Mouse (Mus musculus) hindbrain, embryonic 15.5 days (tissue): Measurements from ENCODE around the gene 1700031F05Rik. TPM values are rescaled to one million over a fixed set of nuclear protein-coding genes. Genes with fewer than 3 reads are reported as not detected.
"Not testable (repeated sequence)": the region's sequence is repeated elsewhere in the genome, so short reads cannot be mapped to it uniquely, and the experiment has no call there.

Experiments used
- ATAC-seq: fragments of 200-750 bp; cut with Nextera tagmentation; 2 replicates; pipeline ENCODE4 v1.8.0; 2017; ENCODE audit warnings: low read depth, moderate number of reproducible peaks, moderate TSS enrichment; ENCODE audit not compliant: low FRiP score
- H3K27ac ChIP-seq: fragments of 300-500 bp; sonication (generic); replicated peaks from 2 replicates; pipeline ENCODE4 v1.5.1; 2015; ENCODE audit warnings: mild to moderate bottlenecking, inconsistent platforms
- H3K27me3 ChIP-seq: fragments of 300-500 bp; sonication (generic); 2 replicates; pipeline ENCODE4 v1.6.1; 2015; ENCODE audit warnings: control low read depth, inconsistent platforms
- H3K36me3 ChIP-seq: fragments of 300-500 bp; sonication (generic); 2 replicates; pipeline ENCODE4 v1.6.1; 2015; ENCODE audit warnings: control low read depth, inconsistent platforms
- H3K4me1 ChIP-seq: fragments of 300-500 bp; sonication (generic); replicated peaks from 2 replicates; pipeline ENCODE4 v1.6.1; 2015; ENCODE audit warnings: control low read depth, inconsistent platforms
- H3K4me2 ChIP-seq: fragments of 300-500 bp; sonication (generic); 2 replicates; pipeline ENCODE4 v1.6.1; 2015; ENCODE audit warnings: moderate library complexity, mild to moderate bottlenecking, inconsistent platforms
- H3K4me3 ChIP-seq: fragments of 300-500 bp; sonication (generic); 2 replicates; pipeline ENCODE4 v1.5.1; 2015; ENCODE audit warnings: mild to moderate bottlenecking, inconsistent platforms
- H3K9ac ChIP-seq: fragments of 300-500 bp; sonication (generic); 2 replicates; pipeline ENCODE4 v1.6.1; 2015; ENCODE audit warnings: inconsistent platforms
- H3K9me3 ChIP-seq: fragments of 300-500 bp; sonication (generic); 2 replicates; pipeline ENCODE4 v1.6.1; 2016; ENCODE audit warnings: control low read depth, inconsistent platforms
- WGBS: fragments of 180-500 bp; shearing (Covaris S2); methylation state at CpG from one replicate; pipeline ENCODE4 v1.1.7; 2015; 5-methylcytosine and 5-hydroxymethylcytosine counted together
- polyA plus RNA-seq: library from polyadenylated mRNA; unstranded; fragments of >200 nt; fragmentation: Nextera tagmentation; extraction: Ambion mirVana; gene quantifications from 2 replicates; pipeline ENCODE4 v1.2.1, GENCODE M21; 2015

1700031F05Rik gene
- polyA plus RNA-seq: not detected in 2 replicates

DNA sequence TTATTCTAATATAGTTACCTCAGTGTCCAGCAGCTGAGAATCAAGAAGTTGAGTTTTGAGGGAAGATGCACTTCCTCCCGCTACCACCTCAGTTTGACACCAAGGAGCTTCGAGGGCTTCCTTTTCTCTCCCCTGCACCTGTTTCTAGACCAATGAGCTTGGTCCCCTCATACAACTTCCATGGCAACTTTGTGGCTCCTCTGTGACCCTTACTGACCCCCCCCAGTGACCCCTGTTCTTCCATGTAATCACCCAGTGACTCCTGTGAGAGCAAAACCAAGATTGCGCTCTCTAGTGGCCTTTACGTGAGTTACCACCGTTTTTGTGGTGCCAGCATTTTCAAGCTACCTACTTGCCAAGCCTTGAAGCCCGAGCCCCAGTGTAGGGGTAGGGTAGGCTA lies at the start of gene 1700031F05Rik:
TSS of gene 1700031F05Rik (minus strand) at position 101 of the 400 bp plus-strand sequence.
- Histone ChIP-seq H3K9ac (no peak within 1 kb of the TSS), H3K27ac (no peak within 1 kb of the TSS), H3K4me3 (no peak within 1 kb of the TSS), H3K9me3 (no peaks in the 10 kb centered on the region), H3K36me3 (no peaks in the 10 kb centered on the region), H3K4me2 (no peak within 1 kb of the TSS), H3K4me1 (no peaks in the 10 kb centered on the region), H3K27me3 (no peaks in the 10 kb centered on the region)
- WGBS: 90% methylated on average over 6 of the region's 6 CpGs
- ATAC-seq: no peak

- H3K27me3 ChIP-seq, H3K9me3 ChIP-seq, H3K36me3 ChIP-seq, ATAC-seq, H3K4me1 ChIP-seq, H3K27ac ChIP-seq, H3K4me3 ChIP-seq, H3K4me2 ChIP-seq, H3K9ac ChIP-seq: not testable (repeated sequence)
- WGBS: 71% methylated on average over 1 of the region's 1 CpGs
Observed at GRCm38 (mm10) chrX:102914823-102915222, 47.1 kb upstream of the 1700031F05Rik start.

- H3K27me3 ChIP-seq, H3K9ac ChIP-seq, H3K27ac ChIP-seq, ATAC-seq, H3K4me3 ChIP-seq, H3K4me1 ChIP-seq, H3K36me3 ChIP-seq, H3K9me3 ChIP-seq, H3K4me2 ChIP-seq: not testable (repeated sequence)
- WGBS: 87% methylated on average over 8 of the region's 9 CpGs
Observed at GRCm38 (mm10) chrX:102908587-102908986, 40.8 kb upstream of the 1700031F05Rik start, which contains the start of the genes Dmrtc1a and 1700011M02Rik. Gene Dmrtc1a, minus strand, starts transcription at chrX:102908687. Gene 1700011M02Rik, plus strand, starts transcription at chrX:102908905.

- WGBS: 100% methylated on average over 1 of the region's 13 CpGs
- not testable (repeated sequence) for ATAC-seq
Observed at GRCm38 (mm10) chrX:102854516-102854915, 13.3 kb downstream of the 1700031F05Rik start, which contains the start of gene Dmrtc1c2. Gene Dmrtc1c2, minus strand, starts transcription at chrX:102854616.

DNA sequence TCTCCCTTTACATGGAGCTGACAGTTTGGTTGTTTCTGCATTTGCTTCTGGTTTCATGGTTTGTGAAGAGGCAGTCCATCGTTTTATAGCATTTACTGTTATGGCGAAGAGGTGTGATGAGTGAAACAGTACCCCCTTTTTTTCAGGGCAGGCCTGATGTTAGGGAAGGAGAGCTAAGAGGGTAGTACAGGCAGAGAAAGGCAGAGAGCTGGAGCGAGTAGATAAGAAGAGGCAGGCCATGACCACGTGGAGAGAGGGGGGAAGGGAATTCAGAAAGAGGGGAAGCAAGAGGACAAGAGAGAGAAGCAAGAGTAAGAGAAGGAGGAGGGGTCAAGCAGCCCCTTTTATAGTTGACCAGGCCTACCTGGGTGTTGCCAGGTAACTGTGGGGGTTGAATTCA lies 55.5 kb downstream of the 1700031F05Rik start:
- Histone ChIP-seq H3K9ac (no peak overlapping the region), H3K27ac (no peak overlapping the region)
- WGBS: 75% methylated on average over 4 of the region's 4 CpGs

More at GRCm38 (mm10) chrX:102854516-102854915, 13.3 kb downstream of the 1700031F05Rik start, which contains the start of gene Dmrtc1c2:
- H3K27ac ChIP-seq, H3K4me1 ChIP-seq, H3K9me3 ChIP-seq, H3K9ac ChIP-seq, H3K36me3 ChIP-seq, H3K4me3 ChIP-seq, H3K27me3 ChIP-seq, H3K4me2 ChIP-seq: not testable (repeated sequence)

More for the DNA sequence above, 55.5 kb downstream of the 1700031F05Rik start:
- Histone ChIP-seq H3K9me3 (no peaks in the 10 kb centered on the region), H3K4me2 (no peak overlapping the region), H3K4me1 (no peaks in the 10 kb centered on the region), H3K36me3 (no peaks in the 10 kb centered on the region), H3K27me3 (0 out of 2 replicates have a peak, but pooled peaks cover 3% of the 10 kb centered on the region), H3K4me3 (no peak overlapping the region)
- no peak for ATAC-seq

Other genes starting within 250 kb of the 1700031F05Rik start
- gene Phka1, start 223.7 kb downstream of the 1700031F05Rik start, polyA plus RNA-seq: 8.2 and 9.7 TPM in 2 replicates
- not detected in 2 replicates for gene Gm3880, start 181.0 kb downstream of the 1700031F05Rik start, polyA plus RNA-seq
- gene Gm9112, start 160.3 kb downstream of the 1700031F05Rik start, polyA plus RNA-seq: not detected in 2 replicates
- not detected in 2 replicates for gene Dmrtc1b, start 160.1 kb downstream of the 1700031F05Rik start, polyA plus RNA-seq
- not detected in 2 replicates for gene Dmrtc1c1, start 65.0 kb downstream of the 1700031F05Rik start, polyA plus RNA-seq
- gene Dmrtc1c2, start 13.4 kb downstream of the 1700031F05Rik start, polyA plus RNA-seq: not detected in 2 replicates
- gene Dmrtc1a, start 40.7 kb upstream of the 1700031F05Rik start, polyA plus RNA-seq: 0.94 and 1.1 TPM in 2 replicates
- not detected in 2 replicates for gene 1700011M02Rik, start 40.9 kb upstream of the 1700031F05Rik start, polyA plus RNA-seq
- gene 1700018G05Rik, start 60.4 kb upstream of the 1700031F05Rik start, polyA plus RNA-seq: not detected in 2 replicates